Mouse (Mus musculus): ENCODE results near the gene Scd1.
A peak's percentile ranks its signal among the peaks of the same experiment; 100 is the strongest.
"Not testable (repeated sequence)": the region's sequence is repeated elsewhere in the genome, so short reads cannot be mapped to it uniquely, and the experiment has no call there.

Scd1 gene

DNA sequence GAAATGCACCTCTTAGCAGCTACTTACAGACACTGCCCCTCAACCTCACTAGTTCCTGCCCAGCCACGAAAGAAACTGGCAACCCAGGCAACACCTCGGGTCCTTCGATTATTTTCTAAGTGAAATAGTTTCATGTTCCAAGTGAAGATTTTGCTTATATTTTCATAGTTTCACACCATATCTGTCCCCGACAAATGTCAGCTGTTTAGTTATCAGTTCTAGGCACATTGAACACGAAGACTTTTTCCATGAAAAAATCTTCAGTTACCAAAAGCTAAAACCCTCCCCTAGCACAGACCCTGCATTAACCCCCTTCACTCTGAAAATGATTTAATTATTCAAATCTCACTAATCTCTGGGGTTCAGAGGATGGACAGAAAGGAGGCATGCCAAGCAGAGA lies 10.9 kb downstream of the Scd1 start:
- DNase-seq = no peak

DNA sequence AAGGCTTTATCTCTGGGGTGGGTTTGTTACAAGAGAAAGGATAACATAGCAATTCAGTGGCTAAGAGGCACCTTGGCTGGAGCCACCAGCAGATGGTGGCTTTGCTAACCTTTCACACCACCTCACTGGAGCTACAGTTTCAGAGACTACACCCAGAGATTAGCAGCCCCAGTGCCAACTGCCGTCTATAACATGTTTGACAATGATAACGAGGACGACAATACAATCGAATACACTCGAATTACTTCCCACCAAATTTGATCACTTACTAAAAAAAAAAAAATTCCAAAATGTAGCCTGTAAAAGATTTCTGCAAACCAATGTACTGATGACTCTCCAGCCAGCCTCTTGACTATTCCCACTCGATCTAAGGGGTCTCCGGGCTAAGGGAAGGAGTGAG lies 12.7 kb downstream of the Scd1 start:
- DNase-seq = no peak

DNA sequence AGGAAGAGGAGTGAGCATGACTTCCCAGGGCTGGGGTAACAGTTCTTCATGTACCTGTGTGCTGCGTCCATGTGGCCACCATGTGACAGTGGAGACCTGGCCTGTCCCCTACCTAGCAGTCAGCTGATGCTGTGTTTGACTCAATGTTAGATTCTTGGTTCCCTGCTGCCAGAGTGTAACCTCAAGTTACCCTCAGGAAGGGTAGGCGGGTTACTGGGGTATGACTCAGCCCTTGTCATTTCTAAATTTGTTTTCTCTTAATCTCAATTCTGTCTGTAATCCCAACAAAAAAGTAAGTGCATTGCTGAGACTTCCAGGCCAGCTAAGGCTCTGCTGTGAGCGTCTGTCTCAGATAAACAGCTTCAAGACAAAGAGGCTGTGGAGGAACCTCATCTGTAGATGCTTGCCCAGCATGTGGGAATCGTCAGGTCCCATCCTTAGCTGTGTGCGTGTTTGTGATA lies 13.7 kb downstream of the Scd1 start:
- no peak for DNase-seq

DNA sequence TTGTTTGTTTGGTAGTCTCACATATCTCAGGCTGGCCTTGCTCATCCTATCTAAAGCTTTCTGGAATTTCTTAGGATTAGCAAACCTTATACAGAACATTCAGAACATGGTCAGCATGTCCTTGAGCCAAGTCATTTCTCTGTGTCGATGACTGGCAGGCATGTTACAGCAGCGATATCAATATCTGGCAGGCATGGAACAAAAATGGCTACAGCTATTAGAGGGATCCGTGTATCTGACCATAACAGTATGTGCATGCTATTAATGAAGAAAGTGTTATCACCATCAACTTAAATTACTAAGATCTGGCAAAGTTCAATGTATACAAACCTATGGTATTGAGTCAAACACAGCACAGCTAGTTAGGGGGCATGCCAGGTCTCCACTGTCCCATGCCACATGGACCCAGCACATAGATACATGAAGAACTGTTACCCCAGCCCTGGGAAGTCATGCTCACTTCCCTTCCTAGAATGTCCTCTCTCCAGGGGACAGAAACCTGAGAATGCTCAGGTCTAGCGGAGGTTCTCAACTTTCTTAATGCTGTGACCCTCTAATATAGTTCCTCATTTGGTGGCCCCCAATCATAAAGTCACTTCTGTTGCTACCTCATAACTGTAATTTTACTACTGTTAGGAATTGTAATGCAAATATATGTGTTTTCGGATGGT lies 15.2 kb downstream of the Scd1 start:
- no peak for DNase-seq

DNA sequence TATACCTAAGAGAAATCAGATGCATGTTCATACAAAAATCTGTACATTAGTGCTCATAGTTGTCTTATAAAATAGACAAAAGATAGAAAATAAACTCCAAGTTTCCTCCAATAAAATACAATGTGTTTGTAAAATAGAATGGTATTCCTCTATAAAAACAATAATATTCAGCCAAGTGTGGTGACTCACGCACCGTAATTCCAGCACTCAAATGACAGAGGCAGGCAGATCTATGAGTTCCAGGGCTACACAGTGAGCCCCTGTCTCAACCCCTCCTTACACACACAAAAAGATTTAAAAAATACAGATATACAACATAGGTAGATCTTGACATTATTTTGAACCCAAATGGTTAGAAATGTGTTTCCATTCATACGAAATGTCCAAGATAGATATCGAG lies 15.8 kb downstream of the Scd1 start:
- DNase-seq = no peak

DNA sequence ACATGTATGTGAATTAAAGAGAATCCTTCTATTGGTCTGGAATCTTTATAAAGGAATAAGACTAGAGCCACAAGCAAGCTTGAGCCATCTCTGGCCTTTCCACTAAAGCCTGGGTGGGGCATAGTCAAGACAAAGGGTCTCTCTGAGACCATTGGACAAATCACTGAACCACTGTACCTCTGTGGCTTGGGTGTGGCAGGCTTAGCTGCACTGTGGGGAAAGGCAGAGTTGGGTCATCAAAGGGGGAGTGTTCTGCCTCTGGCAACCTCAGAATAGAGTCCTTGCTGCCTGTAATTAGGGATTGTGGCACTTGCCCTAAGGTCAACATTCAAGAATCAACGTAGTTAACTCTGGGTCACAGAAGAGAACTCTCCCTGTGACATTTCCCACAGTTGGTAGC lies 18.2 kb downstream of the Scd1 start:
- peak; percentile 27 for DNase-seq

DNA sequence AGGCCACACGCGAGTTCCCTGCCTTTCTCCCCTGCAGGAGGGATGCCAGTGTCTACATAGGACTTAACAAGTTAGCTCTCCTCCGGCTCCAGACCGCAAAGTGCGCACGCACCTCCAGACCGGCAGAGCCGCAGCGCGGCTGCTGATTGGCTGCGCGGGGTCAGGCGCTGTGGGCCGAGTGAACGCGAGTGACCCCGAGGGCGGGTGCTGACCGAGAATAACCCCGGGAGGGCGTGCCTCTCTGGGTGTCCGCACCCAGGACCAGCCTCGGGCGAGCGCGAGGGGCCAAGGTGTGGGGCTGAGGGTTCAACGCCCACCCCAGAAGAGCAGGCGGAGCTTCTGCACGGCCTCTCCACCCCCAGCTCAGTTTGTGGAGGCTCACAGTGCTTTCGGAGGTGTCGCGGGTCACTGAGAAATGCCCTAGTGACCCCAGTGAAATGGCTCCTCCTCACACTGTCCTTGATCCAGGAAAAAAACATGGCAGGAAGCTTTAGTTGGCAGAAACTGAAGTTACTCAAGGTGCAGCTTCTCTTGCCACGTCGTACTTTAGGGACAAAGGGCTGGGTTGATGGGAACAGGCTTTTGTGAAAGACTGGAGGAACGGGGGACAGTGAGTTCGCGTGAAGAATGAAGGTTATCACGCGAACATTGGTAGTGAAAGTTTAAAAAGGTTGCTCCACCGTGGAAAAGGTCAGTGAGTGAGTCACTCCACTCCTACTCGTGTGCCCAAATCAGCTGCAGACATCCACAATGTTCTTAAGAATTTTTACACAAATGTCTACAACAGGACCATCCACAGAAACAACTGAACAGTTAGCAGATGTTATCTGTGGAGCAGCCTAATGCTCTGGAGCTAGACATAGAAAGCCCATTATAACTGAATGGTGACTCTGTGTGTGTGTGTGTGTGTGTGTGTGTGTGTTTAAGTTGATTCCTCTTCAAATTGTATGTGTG lies 18.9 kb downstream of the Scd1 start:
- peak; percentile 95 for DNase-seq

DNA sequence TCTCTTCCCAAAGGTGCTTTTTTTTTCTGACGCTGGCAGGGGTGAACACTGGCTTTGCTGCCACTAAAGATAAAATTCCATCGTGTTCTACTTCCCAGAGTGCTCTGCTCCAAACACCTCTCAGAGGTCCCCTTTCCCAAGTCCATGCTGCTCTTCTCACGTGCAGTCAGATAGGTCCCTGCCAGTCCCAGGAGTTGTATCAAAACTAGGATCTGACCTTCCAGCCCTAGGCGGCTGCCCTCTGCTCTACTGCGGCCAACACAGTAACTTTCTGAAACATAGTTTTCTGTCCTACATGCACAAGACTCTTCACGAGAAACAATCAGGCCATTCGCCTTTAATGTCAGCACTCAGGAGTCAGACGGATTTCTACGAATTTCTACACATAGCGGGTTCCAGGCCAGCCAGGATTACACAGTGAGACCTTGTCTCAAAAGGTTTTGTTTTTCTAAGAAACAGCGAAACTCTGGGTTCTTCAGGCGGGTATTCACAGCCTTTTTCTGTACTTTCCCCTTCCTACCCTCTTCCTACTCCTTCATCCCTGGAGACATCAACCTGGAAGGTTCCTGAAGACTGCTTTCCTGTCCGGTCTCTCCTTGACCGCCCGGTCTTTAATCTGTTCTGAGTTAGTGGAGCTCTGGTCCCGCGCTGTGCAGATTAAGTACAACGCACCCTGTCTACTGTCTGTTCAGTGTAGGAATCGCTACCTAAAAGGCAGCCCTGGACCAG lies 19.8 kb downstream of the Scd1 start:
- DNase-seq = no peak

DNA sequence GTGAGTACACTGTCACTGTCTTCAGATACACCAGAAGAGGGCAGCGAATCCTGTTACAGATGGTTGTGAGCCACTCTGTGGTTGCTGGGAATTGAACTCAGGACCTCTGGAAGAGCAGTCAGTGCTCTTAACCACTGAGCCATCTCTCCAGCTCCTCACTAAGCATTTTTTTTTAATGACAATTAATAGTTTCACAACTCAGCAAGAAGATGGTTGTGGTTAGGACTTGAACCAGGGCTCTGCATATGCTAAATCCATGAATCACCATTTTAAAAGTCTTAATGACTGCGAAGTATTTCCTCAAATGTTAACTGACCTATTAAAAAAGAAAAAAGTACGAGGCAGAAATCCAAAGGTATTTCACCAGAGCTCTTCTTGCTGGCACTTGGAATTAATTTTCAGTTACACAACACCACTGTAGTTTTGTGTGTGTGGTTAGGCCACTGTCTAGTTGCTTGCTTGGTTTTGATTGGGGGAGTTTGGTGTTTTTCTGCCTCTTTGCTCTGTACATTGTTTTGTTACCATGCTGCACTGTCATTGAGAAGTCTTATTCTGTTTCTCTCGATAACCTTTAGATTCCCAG lies 20.5 kb downstream of the Scd1 start:
- no peak for DNase-seq

DNA sequence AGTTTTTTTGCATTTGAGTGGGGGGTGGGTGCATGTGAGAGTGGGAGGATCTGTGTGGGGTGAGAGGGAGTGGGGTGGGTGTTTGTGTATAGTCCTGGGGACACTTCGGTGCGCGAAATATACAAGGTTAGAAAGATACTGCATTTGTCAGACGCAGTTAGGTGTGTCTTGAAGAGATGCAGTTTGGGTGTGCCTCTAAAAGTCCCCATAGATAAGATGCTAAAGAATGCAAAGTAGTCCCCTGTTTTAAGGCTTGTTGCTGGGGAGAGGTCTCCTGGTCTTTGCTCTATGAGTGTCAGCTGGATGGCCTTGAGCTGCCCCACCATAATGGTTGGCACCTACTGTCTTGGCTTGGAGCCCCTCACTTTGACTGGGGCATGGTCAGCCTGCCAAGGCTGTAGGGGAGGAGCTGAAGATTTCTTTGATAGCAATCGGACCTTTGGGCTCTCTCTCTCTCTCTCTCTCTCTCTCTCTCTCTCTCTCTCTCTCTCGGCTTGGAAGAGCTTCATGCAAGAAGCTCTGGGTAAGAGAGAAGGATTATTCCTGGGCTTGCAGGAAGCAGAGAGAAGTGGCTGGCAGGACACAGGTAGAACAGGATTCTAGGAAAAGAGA lies 21.7 kb downstream of the Scd1 start:
- no peak for DNase-seq

DNA sequence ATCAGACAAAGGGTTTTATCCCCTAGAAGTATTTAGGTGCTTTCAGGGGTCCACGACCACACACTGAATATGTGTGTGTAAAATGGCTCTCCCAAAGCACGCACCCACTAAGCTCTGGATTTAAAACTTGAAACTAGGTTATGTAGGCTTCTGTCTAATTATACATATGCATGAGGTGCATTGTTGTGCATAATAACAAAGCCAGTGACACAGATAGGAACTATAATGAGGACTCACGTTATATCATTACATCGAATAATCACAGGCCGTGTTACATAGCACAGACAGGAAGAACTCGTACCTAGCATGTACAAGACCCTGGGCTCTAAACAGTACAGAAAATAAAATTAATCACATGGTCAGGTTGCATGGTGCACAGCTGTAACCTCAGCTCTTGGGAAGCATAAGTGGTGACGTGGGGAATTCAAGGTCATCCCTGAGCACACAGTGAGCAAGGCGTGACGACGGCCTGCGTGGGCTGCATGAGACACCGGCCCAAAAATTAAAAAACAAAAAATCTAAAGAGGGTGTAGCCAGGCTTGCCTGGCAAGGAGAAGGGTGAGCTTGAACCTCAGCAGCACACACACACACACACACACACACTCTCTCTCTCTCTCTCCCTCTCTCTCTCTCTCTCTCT lies 24.9 kb downstream of the Scd1 start:
- no peak for DNase-seq

DNA sequence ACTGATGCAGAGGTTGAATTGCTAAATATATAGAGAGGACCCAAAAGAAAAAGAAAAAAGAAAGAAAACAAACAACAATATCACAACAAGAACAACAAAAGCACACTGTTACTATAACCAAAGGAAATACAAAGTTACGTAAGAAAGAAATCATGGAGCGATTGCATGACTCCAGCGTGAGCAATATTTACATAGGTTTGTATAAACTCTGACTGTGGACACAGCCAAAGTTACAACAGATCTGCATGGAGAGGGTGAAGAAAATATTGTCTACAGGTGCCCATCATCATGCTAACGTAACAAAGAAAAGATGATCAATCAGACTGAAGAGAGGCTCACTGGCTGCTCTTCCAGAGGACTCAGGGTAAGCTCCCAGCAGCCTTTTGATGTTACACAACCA lies 27.6 kb downstream of the Scd1 start:
- DNase-seq = no peak

DNA sequence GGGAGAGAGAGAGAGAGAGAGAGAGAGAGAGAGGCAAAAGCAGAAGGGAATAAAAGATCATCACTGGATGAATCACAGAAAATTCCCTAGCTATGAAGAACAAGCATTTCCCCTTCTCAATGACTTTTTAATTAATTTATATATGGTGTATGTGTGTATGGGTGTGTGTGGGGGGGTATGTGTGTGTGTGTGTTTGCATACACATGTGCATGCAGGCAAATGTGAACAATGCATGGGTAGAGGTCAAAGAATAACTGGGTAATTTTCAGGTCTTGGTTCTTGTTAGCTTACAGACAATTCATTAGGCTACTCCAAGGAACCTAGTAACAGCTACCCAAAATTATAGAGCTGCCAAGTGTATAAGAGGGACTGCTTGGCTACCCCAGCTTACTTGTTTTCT lies 28.6 kb downstream of the Scd1 start:
- DNase-seq = no peak

DNA sequence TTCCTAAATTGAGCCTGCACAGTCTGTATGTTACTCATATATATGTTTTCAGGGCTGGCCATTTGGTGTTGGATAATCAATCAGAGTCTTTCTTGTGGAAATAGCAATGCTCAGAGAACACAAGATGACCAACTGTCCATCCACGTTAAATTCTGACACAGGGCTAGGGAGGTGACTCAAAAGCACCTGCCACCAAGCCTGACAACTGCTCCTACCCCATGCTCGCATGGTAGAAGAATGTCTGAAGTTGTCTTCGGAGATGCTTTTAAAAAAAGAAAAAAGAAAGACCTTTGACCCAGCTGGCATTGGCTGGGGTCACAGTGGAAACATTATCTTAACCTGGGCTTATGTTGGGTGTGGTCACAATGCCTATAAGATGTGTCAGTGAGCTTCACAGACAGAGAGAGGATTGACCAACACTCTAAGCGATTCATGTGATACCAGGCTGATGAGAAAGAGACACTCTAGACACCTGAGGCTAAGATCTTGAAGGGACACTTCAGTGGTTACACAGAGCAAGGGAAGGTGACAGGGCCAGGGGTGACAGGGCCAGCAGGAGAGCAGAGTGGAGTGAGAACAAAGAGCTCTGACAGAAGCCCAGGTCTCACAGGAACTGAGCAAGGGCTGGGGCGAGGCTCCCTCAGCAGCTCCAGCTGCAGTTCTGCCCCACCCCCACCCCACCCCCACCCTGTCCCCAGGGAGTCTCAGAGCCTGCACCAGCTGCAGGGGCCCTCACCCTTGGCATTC lies 29.9 kb downstream of the Scd1 start:
- no peak for DNase-seq

DNA sequence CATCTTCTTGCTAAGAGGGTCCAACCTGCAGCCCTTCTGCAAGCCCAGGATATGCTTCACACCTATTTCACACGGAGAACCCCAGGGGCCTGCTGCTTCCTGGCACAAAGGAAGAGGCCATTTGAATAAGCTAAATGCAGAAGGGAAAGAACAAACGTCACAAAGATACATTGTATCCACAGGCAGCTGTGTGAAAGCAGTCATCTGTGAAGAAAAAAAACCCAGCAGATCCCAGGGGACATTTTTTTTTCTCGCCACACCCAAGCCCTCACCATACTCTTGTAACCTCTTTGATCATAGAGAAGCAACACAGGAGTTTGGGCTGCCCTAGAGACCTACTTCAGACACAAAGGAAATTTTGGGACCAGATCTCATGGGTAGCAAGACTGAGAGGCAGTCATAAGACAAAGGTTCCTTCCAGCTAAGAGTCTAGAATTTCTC lies 31.1 kb downstream of the Scd1 start:
- no peak for DNase-seq

DNA sequence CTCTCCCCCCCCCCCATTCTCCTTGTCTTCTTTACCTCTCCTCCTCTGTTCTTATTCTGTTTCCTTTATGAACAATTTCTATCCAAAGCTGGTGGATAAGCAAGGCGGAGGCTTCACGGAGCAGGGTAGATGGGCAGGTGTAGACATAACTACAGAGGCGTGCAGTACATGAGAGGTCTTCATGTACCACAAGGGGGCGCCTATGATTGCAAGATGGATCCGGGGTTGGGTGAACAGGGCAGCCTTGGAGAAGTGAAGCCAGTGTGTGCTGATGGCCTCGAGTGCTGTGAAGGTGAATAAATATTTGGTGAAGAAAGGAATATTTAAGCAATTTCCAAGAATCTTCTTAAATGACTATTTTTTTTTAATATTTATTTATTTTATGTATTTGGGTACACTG lies 34.7 kb downstream of the Scd1 start:
- peak; percentile 92 for DNase-seq

DNA sequence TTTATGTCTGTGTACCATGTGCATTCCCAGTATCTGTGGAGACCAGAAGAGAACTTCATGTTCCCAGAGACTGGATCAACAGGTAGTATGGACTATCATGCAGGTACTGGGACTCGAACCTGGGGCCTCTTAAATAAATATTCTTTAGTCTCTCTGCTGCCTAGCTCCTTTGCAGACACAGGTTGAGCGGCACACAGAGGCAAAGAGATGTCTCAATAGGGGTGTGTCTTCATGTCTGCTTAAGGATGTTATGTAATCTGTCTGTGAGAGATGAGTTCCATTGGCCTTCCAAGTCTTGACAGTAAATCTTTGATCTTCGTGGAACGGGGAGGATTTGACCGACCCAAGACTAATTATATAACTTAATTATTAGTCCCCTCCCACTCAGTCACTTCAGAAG lies 37.4 kb downstream of the Scd1 start:
- no peak for DNase-seq

DNA sequence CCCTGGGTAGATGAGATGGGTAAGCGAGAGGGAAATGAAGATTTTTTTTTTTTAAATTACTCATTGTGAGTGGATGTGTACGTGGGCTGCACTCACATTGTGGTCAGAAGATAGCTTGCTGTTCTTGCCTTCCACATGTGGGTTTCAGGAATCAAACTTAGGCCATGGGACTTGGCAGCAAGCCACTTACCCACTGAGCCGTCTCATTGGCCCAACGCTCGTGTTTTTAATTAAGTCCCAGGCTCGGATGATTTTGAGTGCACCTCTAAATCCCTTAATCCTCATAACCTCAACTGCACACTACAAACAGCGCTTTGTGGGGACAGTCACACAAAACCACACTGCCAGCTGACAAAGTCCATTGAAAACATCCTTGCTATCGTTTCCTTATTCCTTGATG lies 38.3 kb downstream of the Scd1 start:
- DNase-seq = no peak

DNA sequence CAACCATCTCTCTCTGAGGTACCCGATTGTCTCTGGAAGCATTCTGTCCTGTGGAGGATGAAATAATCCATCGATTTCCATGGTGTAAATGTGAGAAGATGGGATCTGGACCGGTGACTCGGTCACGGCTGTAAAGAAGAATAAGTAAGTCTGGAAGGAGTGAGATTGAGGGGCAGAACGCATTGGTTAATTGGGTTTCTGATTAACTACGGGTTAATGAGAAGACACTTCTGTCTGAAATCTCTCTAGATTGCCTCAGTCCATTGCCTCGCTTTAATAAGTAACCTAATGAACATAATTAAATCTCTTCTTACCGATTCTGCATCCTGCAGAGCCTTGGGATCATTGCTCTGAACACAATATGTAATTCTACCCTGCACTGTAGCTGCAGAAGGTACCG lies 40.6 kb downstream of the Scd1 start:
- not testable (repeated sequence) for DNase-seq

DNA sequence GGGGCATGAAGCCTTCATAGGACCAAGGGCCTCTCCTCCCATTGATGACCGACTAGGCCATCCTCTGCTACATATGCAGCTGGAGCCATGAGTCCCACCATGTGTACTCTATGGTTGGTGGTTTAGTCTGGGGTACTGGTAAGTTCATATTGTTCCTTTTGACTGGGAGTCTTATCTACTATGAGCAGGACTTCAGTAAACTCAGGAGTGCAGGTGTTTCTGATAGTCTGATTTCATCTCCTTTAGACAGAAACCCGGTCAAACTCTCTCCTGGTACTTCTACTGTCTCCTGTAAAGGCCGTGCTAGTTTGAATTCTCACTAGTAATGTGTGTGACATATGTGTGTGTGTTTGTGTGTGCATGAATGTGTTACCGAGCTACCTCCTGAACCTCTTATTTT lies 41.9 kb downstream of the Scd1 start:
- no peak for DNase-seq

DNA sequence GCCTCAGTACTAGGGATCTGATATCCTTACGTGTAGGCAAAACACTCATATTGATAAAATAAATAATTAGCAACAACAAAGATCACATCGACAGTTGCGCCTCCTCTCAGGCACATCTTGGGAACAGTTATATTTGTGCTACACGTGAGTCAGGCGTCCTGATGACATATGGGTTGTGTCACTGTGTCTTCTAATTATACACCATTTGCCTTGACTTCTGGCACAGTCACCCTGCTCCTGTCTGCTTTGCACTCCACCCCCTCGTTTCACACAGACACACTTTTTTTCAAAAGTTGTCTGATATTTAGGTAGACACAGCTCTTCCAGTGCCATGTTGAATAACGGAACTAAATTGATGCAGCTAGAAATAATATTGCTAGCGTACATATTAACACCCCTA lies 43.6 kb downstream of the Scd1 start:
- no peak for DNase-seq

Data from lung, postnatal 14 days (tissue).